9 mouse cellular contexts compared by ENCODE assay signal in genomic region chr1:34602363-34602762, GRCm38 (mm10). TPM values are rescaled to one million over a fixed set of nuclear protein-coding genes. Genes with fewer than 3 reads are reported as not detected.
A peak's percentile ranks its signal among the peaks of the same experiment; 100 is the strongest.
DNase-seq lines count a peak whose midpoint lies in the region; ATAC-seq and TF ChIP-seq lines count a peak whose summit lies in the region.
"Had no signal": no experiment of that assay in that cellular context is flagged by ENCODE, and none has a peak within 500 bp of the region (broad histone marks: within the 10 kb centered on the region; RNA-seq: fewer than 3 reads in every experiment).

No protein-coding gene starts in this region.

- no peak for TF ChIP-seq EP300 in liver, embryonic 14.5 days (IDR thresholded peaks at IDR 0.05; ENCODE audit: low read depth)

- H3K36me3 ChIP-seq in E14TG2a.4 (ENCODE audit: insufficient read depth, low read length): no peaks in the 10 kb centered on the region
- no peaks in the 10 kb centered on the region for H3K36me3 ChIP-seq in kidney, embryonic 15.5 days
- no peaks in the 10 kb centered on the region for H3K36me3 ChIP-seq in liver, embryonic 14.5 days (replicated peaks; ENCODE audit: control insufficient read depth, insufficient read depth, low read depth)
- no peaks in the 10 kb centered on the region for H3K36me3 ChIP-seq in neural tube, embryonic 14.5 days (ENCODE audit: control insufficient read depth, insufficient read depth, low read length)
- H3K36me3 ChIP-seq: hindbrain, embryonic 15.5 days had no signal

- WGBS in kidney, embryonic 15.5 days: 17% methylated on average over 8 of the region's 8 CpGs
- WGBS in liver, embryonic 14.5 days (ENCODE audit: insufficient replicate concordance): 23% methylated on average over 8 of the region's 8 CpGs
- WGBS in neural tube, embryonic 14.5 days: 16% methylated on average over 8 of the region's 8 CpGs

- H3K4me1 ChIP-seq in E14TG2a.4 (replicated peaks; ENCODE audit: low read depth, low read length): no peaks in the 10 kb centered on the region
- H3K4me1 ChIP-seq in kidney, embryonic 15.5 days: no peaks in the 10 kb centered on the region
- no peaks in the 10 kb centered on the region for H3K4me1 ChIP-seq in liver, embryonic 14.5 days (replicated peaks; ENCODE audit: control insufficient read depth in 2 of 2, insufficient read depth in 2 of 2, low read length in 1 of 2)
- H3K4me1 ChIP-seq in neural tube, embryonic 14.5 days (ENCODE audit: control insufficient read depth, insufficient read depth, low read length): no peaks in the 10 kb centered on the region
- H3K4me1 ChIP-seq: hindbrain, embryonic 15.5 days had no signal

- H3K9me3 ChIP-seq in E14TG2a.4 (ENCODE audit: low read length): peaks cover 8% of the 10 kb centered on the region
- H3K9me3 ChIP-seq in kidney, embryonic 15.5 days (replicated peaks): no peaks in the 10 kb centered on the region
- no peaks in the 10 kb centered on the region for H3K9me3 ChIP-seq in liver, embryonic 14.5 days (ENCODE audit: control insufficient read depth, low read length)
- no peaks in the 10 kb centered on the region for H3K9me3 ChIP-seq in neural tube, embryonic 14.5 days (ENCODE audit: control insufficient read depth, low read length)
- H3K9me3 ChIP-seq: hindbrain, embryonic 15.5 days had no signal

- H3K27me3 ChIP-seq in E14TG2a.4 (ENCODE audit: insufficient read depth, low read length): 0 out of 2 replicates have a peak, but pooled peaks cover 2% of the 10 kb centered on the region
- no peaks in the 10 kb centered on the region for H3K27me3 ChIP-seq in kidney, embryonic 15.5 days
- H3K27me3 ChIP-seq in liver, embryonic 14.5 days (ENCODE audit: control insufficient read depth, insufficient read depth, low read length): no peaks in the 10 kb centered on the region
- H3K27me3 ChIP-seq in neural tube, embryonic 14.5 days (ENCODE audit: control insufficient read depth, insufficient read depth, low read length): no peaks in the 10 kb centered on the region
- H3K27me3 ChIP-seq: hindbrain, embryonic 15.5 days had no signal

- peak; percentile 18 for DNase-seq in adrenal gland, adult 8-10 months
- DNase-seq in embryo, embryonic 10.5 days (ENCODE audit: low spot score): peak; percentile 91
- peak; percentile 10 to 37 (median 22) for DNase-seq in liver, embryonic 14.5 days (ENCODE audit: low read depth in 3 of 3, low spot score in 3 of 3)
- DNase-seq in thymus, postnatal 0 days (ENCODE audit: low spot score): peak; percentile 65

- ATAC-seq in granulocyte monocyte progenitor cell, adult 5-6 weeks (replicated peaks; ENCODE audit: poor library complexity, severe bottlenecking): peak; percentile 94
- ATAC-seq in kidney, embryonic 15.5 days (replicated peaks; ENCODE audit: low FRiP score): 0 out of 2 replicates have a peak, but pooled peaks have one; percentile 49
- ATAC-seq in liver, embryonic 14.5 days (ENCODE audit: insufficient read depth): no peak
- ATAC-seq in neural tube, embryonic 14.5 days (ENCODE audit: low read depth): peak; percentile 90

- H3K27ac ChIP-seq in kidney, embryonic 15.5 days: no peak overlapping the region
- H3K27ac ChIP-seq in liver, embryonic 14.5 days: no peak overlapping the region
- no peak overlapping the region for H3K27ac ChIP-seq in neural tube, embryonic 14.5 days (ENCODE audit: low read depth, low read length)
- H3K27ac ChIP-seq: hindbrain, embryonic 15.5 days had no signal

- peak; percentile 79 for TF ChIP-seq CTCF in E14TG2a.4 (conservative IDR thresholded peaks at IDR 0.05; ENCODE audit: low read length)
- peak; percentile 92 for TF ChIP-seq CTCF in liver, embryonic 14.5 days (IDR thresholded peaks at IDR 0.05; ENCODE audit: low read depth)

- H3K4me3 ChIP-seq in E14TG2a.4 (replicated peaks; ENCODE audit: low read length): no peak overlapping the region
- H3K4me3 ChIP-seq in kidney, embryonic 15.5 days (replicated peaks): no peak overlapping the region
- no peak overlapping the region for H3K4me3 ChIP-seq in liver, embryonic 14.5 days (ENCODE audit: insufficient read depth in 1 of 2, low read depth in 2 of 2, low read length in 2 of 2)
- no peak overlapping the region for H3K4me3 ChIP-seq in neural tube, embryonic 14.5 days (ENCODE audit: low read depth, low read length)
- H3K4me3 ChIP-seq: hindbrain, embryonic 15.5 days had no signal

- H3K4me2 ChIP-seq in kidney, embryonic 15.5 days: no peak overlapping the region
- no peak overlapping the region for H3K4me2 ChIP-seq in liver, embryonic 14.5 days (ENCODE audit: low read depth)
- no peak overlapping the region for H3K4me2 ChIP-seq in neural tube, embryonic 14.5 days (ENCODE audit: low read depth, low read length)
- H3K4me2 ChIP-seq: hindbrain, embryonic 15.5 days had no signal

- no peak overlapping the region for H3K9ac ChIP-seq in kidney, embryonic 15.5 days
- H3K9ac ChIP-seq in liver, embryonic 14.5 days (replicated peaks): no peak overlapping the region
- no peak overlapping the region for H3K9ac ChIP-seq in neural tube, embryonic 14.5 days (replicated peaks; ENCODE audit: low read depth, low read length)
- H3K9ac ChIP-seq: hindbrain, embryonic 15.5 days had no signal

RNA-seq across cellular contexts. Expression of gene Amer3, which starts 22.9 kb away (rescaled TPM):
- 1 to 10 TPM in 3 of 4 experiments, under 1 TPM in 1; 0.77 to 1.6 (median 1.2) TPM for total RNA-seq in adrenal gland, adult 8-10 months (2022)
- not detected in 2 replicates for total RNA-seq in granulocyte monocyte progenitor cell, adult 5-6 weeks (2014; fragmentation: Nextera tagmentation)
- total RNA-seq in granulocyte monocyte progenitor cell, adult 5-6 weeks (2017): not detected in 2 replicates
- polyA plus RNA-seq in kidney, embryonic 15.5 days (2015; fragmentation: Nextera tagmentation; extraction: Ambion mirVana): 0.17 and 0.26 TPM in 2 replicates
- 0.02 TPM in 1 of 2 replicates, not detected in the other for polyA plus RNA-seq in liver, embryonic 14.5 days (2012; rRNA removed)
- not detected in 2 replicates for polyA plus RNA-seq in liver, embryonic 14.5 days (2014; fragmentation: Nextera tagmentation; extraction: Ambion mirVana)
- 29.2 and 33.1 TPM in 2 replicates for polyA plus RNA-seq in neural tube, embryonic 14.5 days (2014; fragmentation: Nextera tagmentation; extraction: Ambion mirVana)
- polyA plus RNA-seq in thymus, postnatal 0 days (2015; fragmentation: Nextera tagmentation; extraction: Ambion mirVana): not detected in 2 replicates

RNA-seq across cellular contexts. Expression of gene Prss40, which starts 41.6 kb away (rescaled TPM):
- not detected for total RNA-seq in adrenal gland, adult 8-10 months (2022)
- not detected in 2 replicates for total RNA-seq in granulocyte monocyte progenitor cell, adult 5-6 weeks (2014; fragmentation: Nextera tagmentation)
- total RNA-seq in granulocyte monocyte progenitor cell, adult 5-6 weeks (2017): not detected in 2 replicates
- not detected in 2 replicates for polyA plus RNA-seq in kidney, embryonic 15.5 days (2015; fragmentation: Nextera tagmentation; extraction: Ambion mirVana)
- not detected in 2 replicates for polyA plus RNA-seq in liver, embryonic 14.5 days (2012; rRNA removed)
- polyA plus RNA-seq in liver, embryonic 14.5 days (2014; fragmentation: Nextera tagmentation; extraction: Ambion mirVana): not detected in 2 replicates
- not detected in 2 replicates for polyA plus RNA-seq in neural tube, embryonic 14.5 days (2014; fragmentation: Nextera tagmentation; extraction: Ambion mirVana)
- not detected in 2 replicates for polyA plus RNA-seq in thymus, postnatal 0 days (2015; fragmentation: Nextera tagmentation; extraction: Ambion mirVana)
- polyA plus RNA-seq: hindbrain, embryonic 15.5 days had no signal

Comparison
In these comparisons a context has a peak if more than half of its experiments do, and no peak if none do; other contexts are left out.
1. DNase-seq: peak in every context shown above with its lines; median percentile 91 in embryo, embryonic 10.5 days; 65 in thymus, postnatal 0 days; 22 in liver, embryonic 14.5 days; 18 in adrenal gland, adult 8-10 months.
2. RNA of gene Amer3, which starts 22.9 kb away (polyA plus RNA-seq): 29.2 to 33.1 TPM in neural tube, embryonic 14.5 days; 0.17 to 0.26 TPM in kidney, embryonic 15.5 days, 0.02 TPM in liver, embryonic 14.5 days and not detected in thymus, postnatal 0 days; every median in the first group is over 10 times any median in the second.